Mouse (Mus musculus): ENCODE data around the gene Tmem132c. TPM values are rescaled to one million over a fixed set of nuclear protein-coding genes. Genes with fewer than 3 reads are reported as not detected.

Tmem132c gene
- polyA plus RNA-seq, 1 experiment from 2014 or later: 1.7 TPM

GRCm38 (mm10) chr5:127382571-127382970 is 141.0 kb downstream of the Tmem132c start:
- ATAC-seq (ENCODE audit: low FRiP score, low TSS enrichment) (no peak), DNase-seq (ENCODE audit: low spot score) (no peak)
- Histone ChIP-seq H3K4me3 (ENCODE audit: low read depth, low read length) (no peak overlapping the region), H3K9me3 (ENCODE audit: control insufficient read depth, low read length) (no peaks in the 10 kb centered on the region), H3K36me3 (ENCODE audit: control insufficient read depth, insufficient read depth, low read length) (no peaks in the 10 kb centered on the region), H3K27me3 (ENCODE audit: control insufficient read depth, insufficient read depth, low read length) (no peaks in the 10 kb centered on the region), H3K4me2 (replicated peaks; ENCODE audit: low read depth) (no peak overlapping the region), H3K27ac (replicated peaks) (no peak overlapping the region), H3K9ac (ENCODE audit: low read length) (no peak overlapping the region), H3K4me1 (replicated peaks; ENCODE audit: control insufficient read depth, insufficient read depth) (no peaks in the 10 kb centered on the region; the same call in 1 of the 2 replicates)
- TF ChIP-seq EP300 (optimal IDR thresholded peaks at IDR 0.05) (no peak), CTCF (IDR thresholded peaks at IDR 0.05; ENCODE audit: low read depth) (no peak)
- WGBS: 70% methylated on average over 5 of the region's 5 CpGs

GRCm38 (mm10) chr5:127391187-127391586 is 149.6 kb downstream of the Tmem132c start:
- no peak overlapping the region for H3K4me2 ChIP-seq (replicated peaks; ENCODE audit: low read depth)
- peak; percentile 17; the same call in 1 of the 2 replicates for TF ChIP-seq CTCF (IDR thresholded peaks at IDR 0.05; ENCODE audit: low read depth)
- TF ChIP-seq EP300 (optimal IDR thresholded peaks at IDR 0.05): no peak
- H3K4me1 ChIP-seq (replicated peaks; ENCODE audit: control insufficient read depth, insufficient read depth): no peaks in the 10 kb centered on the region
- no peak for DNase-seq (ENCODE audit: low spot score)
- H3K4me3 ChIP-seq (ENCODE audit: low read depth, low read length): no peak overlapping the region
- WGBS: 86% methylated on average over 5 of the region's 5 CpGs
- no peaks in the 10 kb centered on the region for H3K9me3 ChIP-seq (ENCODE audit: control insufficient read depth, low read length)
- no peak overlapping the region for H3K9ac ChIP-seq (ENCODE audit: low read length)
- H3K27ac ChIP-seq (replicated peaks): no peak overlapping the region
- ATAC-seq (ENCODE audit: low FRiP score, low TSS enrichment): no peak
- H3K36me3 ChIP-seq (ENCODE audit: control insufficient read depth, insufficient read depth, low read length): no peaks in the 10 kb centered on the region
- no peaks in the 10 kb centered on the region for H3K27me3 ChIP-seq (ENCODE audit: control insufficient read depth, insufficient read depth, low read length)

- no peaks in the 10 kb centered on the region for H3K27me3 ChIP-seq (ENCODE audit: control insufficient read depth, insufficient read depth, low read length)
- DNase-seq (ENCODE audit: low spot score): no peak
- ATAC-seq (ENCODE audit: low FRiP score, low TSS enrichment): no peak
- TF ChIP-seq EP300 (optimal IDR thresholded peaks at IDR 0.05) (no peak), CTCF (IDR thresholded peaks at IDR 0.05; ENCODE audit: low read depth) (no peak)
- H3K4me1 ChIP-seq (replicated peaks; ENCODE audit: control insufficient read depth, insufficient read depth): no peaks in the 10 kb centered on the region
- H3K4me2 ChIP-seq (replicated peaks; ENCODE audit: low read depth): no peak overlapping the region
- WGBS: 84% methylated on average over 9 of the region's 9 CpGs
- H3K27ac ChIP-seq (replicated peaks): no peak overlapping the region
- no peak overlapping the region for H3K9ac ChIP-seq (ENCODE audit: low read length)
- H3K36me3 ChIP-seq (ENCODE audit: control insufficient read depth, insufficient read depth, low read length): no peaks in the 10 kb centered on the region
- H3K9me3 ChIP-seq (ENCODE audit: control insufficient read depth, low read length): no peaks in the 10 kb centered on the region
- H3K4me3 ChIP-seq (ENCODE audit: low read depth, low read length): no peak overlapping the region
Measured at GRCm38 (mm10) chr5:127396889-127397288, 155.3 kb downstream of the Tmem132c start.

GRCm38 (mm10) chr5:127398010-127398409 is 156.4 kb downstream of the Tmem132c start:
- no peaks in the 10 kb centered on the region for H3K36me3 ChIP-seq (ENCODE audit: control insufficient read depth, insufficient read depth, low read length)
- TF ChIP-seq CTCF (IDR thresholded peaks at IDR 0.05; ENCODE audit: low read depth) (no peak), EP300 (optimal IDR thresholded peaks at IDR 0.05) (no peak)
- DNase-seq (ENCODE audit: low spot score): no peak
- H3K4me3 ChIP-seq (ENCODE audit: low read depth, low read length): no peak overlapping the region
- H3K27ac ChIP-seq (replicated peaks): no peak overlapping the region
- no peaks in the 10 kb centered on the region for H3K4me1 ChIP-seq (replicated peaks; ENCODE audit: control insufficient read depth, insufficient read depth)
- H3K9me3 ChIP-seq (ENCODE audit: control insufficient read depth, low read length): no peaks in the 10 kb centered on the region
- WGBS: 15% methylated on average over 7 of the region's 7 CpGs
- no peak overlapping the region for H3K9ac ChIP-seq (ENCODE audit: low read length)
- H3K4me2 ChIP-seq (replicated peaks; ENCODE audit: low read depth): no peak overlapping the region
- H3K27me3 ChIP-seq (ENCODE audit: control insufficient read depth, insufficient read depth, low read length): no peaks in the 10 kb centered on the region
- ATAC-seq (ENCODE audit: low FRiP score, low TSS enrichment): no peak

GRCm38 (mm10) chr5:127405391-127406000 is 163.9 kb downstream of the Tmem132c start:
- Histone ChIP-seq H3K4me2 (replicated peaks; ENCODE audit: low read depth) (no peak overlapping the region), H3K27ac (replicated peaks) (0 out of 2 replicates have a peak overlapping the region, but pooled peaks have one; percentile 4), H3K9me3 (ENCODE audit: control insufficient read depth, low read length) (no peaks in the 10 kb centered on the region), H3K9ac (ENCODE audit: low read length) (no peak overlapping the region), H3K4me1 (replicated peaks; ENCODE audit: control insufficient read depth, insufficient read depth) (peaks cover 2% of the 10 kb centered on the region; the same call in 1 of the 2 replicates), H3K4me3 (ENCODE audit: low read depth, low read length) (no peak overlapping the region), H3K36me3 (ENCODE audit: control insufficient read depth, insufficient read depth, low read length) (no peaks in the 10 kb centered on the region), H3K27me3 (ENCODE audit: control insufficient read depth, insufficient read depth, low read length) (no peaks in the 10 kb centered on the region)
- DNase-seq (ENCODE audit: low spot score) (peak; percentile 56), ATAC-seq (ENCODE audit: low FRiP score, low TSS enrichment) (peak; percentile 79)
- TF ChIP-seq CTCF (IDR thresholded peaks at IDR 0.05; ENCODE audit: low read depth) (no peak), EP300 (optimal IDR thresholded peaks at IDR 0.05) (no peak)
- WGBS: 19% methylated on average over 18 of the region's 18 CpGs

GRCm38 (mm10) chr5:127406014-127406655 is 164.5 kb downstream of the Tmem132c start:
- no peak overlapping the region for H3K4me3 ChIP-seq (ENCODE audit: low read depth, low read length)
- DNase-seq (ENCODE audit: low spot score) (no peak), ATAC-seq (ENCODE audit: low FRiP score, low TSS enrichment) (no peak)
- H3K27me3 ChIP-seq (ENCODE audit: control insufficient read depth, insufficient read depth, low read length): no peaks in the 10 kb centered on the region
- no peaks in the 10 kb centered on the region for H3K36me3 ChIP-seq (ENCODE audit: control insufficient read depth, insufficient read depth, low read length)
- TF ChIP-seq CTCF (IDR thresholded peaks at IDR 0.05; ENCODE audit: low read depth): no peak
- no peak for TF ChIP-seq EP300 (optimal IDR thresholded peaks at IDR 0.05)
- peaks cover 2% of the 10 kb centered on the region; the same call in 1 of the 2 replicates for H3K4me1 ChIP-seq (replicated peaks; ENCODE audit: control insufficient read depth, insufficient read depth)
- no peak overlapping the region for H3K9ac ChIP-seq (ENCODE audit: low read length)
- no peaks in the 10 kb centered on the region for H3K9me3 ChIP-seq (ENCODE audit: control insufficient read depth, low read length)
- WGBS: 9% methylated on average over 9 of the region's 9 CpGs
- no peak overlapping the region for H3K4me2 ChIP-seq (replicated peaks; ENCODE audit: low read depth)
- no peak overlapping the region for H3K27ac ChIP-seq (replicated peaks)

Measured in stomach, postnatal 0 days (tissue).